Mouse (Mus musculus) left cerebral cortex, postnatal 4 days (tissue): Measurements from ENCODE around the gene Dlgap1. TPM values are rescaled to one million over a fixed set of nuclear protein-coding genes. Genes with fewer than 3 reads are reported as not detected.
A peak's percentile ranks its signal among the peaks of the same experiment; 100 is the strongest.
"Not testable (repeated sequence)": the region's sequence is repeated elsewhere in the genome, so short reads cannot be mapped to it uniquely, and the experiment has no call there.

Experiments
- DNase-seq: peaks from one replicate; pipeline ENCODE4 v3.0.0-alpha.2; 2022
- intact Hi-C: fragments of 180-260 bp; cut with DNase I; formaldehyde crosslinking; loops from one replicate; pipeline ENCODE4 v1.15.1; 2025
- total RNA-seq, 2 experiments: library from RNA; stranded (reverse); gene quantifications; 2 replicates each; pipeline ENCODE4 v1.2.3; 2021

Gene Dlgap1
- total RNA-seq, 2 experiments from 2014 or later = 157 to 164 TPM

GRCm38 (mm10) chr17:70829217-70829616, 860.3 kb downstream of the Dlgap1 start:
- intact Hi-C loops = no loop called here
- DNase-seq = no peak

DNA sequence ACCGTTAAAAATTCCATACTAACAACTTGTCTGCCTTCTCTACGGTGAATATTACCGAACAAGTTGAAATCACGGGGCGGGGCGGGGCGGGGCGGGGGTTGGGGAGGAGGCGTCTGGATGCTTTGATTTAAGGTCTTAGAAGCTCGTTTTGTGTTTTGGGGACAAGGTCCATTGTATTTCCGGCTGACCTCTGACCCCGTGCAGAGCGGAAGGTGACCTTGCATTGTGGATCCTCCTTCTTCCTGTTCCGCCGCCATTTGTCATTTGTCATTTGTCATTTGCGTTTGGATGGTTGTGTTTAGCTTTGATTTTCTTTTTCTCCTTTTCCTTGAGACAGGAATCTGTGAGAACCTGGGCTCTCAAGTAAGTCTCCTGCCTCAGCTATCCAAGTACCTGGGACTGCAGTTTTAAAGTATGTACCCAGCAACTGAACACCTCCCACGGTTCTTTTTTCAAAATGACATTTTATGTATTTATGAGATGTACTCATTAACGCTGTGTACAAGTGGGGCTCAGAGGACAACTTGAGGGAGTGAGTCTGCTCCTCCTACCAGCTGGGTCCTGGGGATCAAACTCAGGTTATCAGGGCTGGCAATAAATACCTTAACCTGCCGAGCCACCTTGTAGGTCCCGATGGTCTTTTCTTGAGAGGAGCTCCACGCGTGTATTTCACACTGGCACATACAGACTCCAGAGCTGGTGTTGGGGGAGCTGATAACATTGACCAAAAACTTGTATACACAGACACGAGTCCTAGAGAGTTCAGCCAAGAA, 861.3 kb downstream of the Dlgap1 start:
- intact Hi-C loops = no loop called here
- no peak for DNase-seq

DNA sequence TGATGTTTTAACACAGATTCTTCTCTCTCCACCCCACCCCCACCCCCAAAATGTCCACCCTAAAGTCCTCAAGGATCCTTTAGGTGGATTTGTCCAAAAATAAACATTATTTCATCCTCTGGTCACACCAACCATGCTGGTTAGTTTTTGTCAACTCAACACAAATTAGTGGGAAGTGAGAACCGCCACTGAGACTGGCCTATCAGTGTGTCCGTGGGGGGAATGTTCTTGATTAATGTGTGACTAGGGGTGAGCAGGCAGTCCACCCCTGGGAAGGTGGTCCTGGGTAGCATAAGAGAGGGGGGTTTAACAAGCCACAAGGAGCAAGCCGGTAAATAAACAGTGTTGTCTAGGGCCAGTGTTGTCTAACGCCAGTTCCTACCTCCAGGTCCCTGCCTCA, 862.7 kb downstream of the Dlgap1 start:
- intact Hi-C loops = no loop called here
- DNase-seq = no peak

DNA sequence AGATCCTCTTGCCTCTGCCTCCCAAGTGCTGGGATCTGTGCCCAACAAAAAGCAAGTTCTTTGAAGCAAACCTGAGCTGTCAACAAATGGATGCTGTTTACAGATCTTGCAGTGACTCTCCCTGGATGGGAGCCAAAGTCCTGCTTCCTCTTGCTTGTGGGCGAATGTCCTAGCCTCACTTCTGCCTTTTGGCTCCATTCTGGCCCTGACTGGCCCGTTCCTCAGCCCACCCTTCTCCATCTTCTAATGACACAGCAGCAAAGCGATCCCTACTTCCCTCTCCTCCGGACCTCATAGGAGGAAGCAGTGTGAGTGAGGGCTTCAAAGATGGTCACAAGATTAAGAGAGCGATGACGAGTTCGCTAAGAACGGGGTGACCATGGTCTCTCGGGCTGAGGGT, 863.7 kb downstream of the Dlgap1 start:
- DNase-seq = no peak
- intact Hi-C loops = no loop called here

GRCm38 (mm10) chr17:70834430-70834965, 865.6 kb downstream of the Dlgap1 start:
- intact Hi-C loops = no loop called here
- DNase-seq = peak; percentile 18

DNA sequence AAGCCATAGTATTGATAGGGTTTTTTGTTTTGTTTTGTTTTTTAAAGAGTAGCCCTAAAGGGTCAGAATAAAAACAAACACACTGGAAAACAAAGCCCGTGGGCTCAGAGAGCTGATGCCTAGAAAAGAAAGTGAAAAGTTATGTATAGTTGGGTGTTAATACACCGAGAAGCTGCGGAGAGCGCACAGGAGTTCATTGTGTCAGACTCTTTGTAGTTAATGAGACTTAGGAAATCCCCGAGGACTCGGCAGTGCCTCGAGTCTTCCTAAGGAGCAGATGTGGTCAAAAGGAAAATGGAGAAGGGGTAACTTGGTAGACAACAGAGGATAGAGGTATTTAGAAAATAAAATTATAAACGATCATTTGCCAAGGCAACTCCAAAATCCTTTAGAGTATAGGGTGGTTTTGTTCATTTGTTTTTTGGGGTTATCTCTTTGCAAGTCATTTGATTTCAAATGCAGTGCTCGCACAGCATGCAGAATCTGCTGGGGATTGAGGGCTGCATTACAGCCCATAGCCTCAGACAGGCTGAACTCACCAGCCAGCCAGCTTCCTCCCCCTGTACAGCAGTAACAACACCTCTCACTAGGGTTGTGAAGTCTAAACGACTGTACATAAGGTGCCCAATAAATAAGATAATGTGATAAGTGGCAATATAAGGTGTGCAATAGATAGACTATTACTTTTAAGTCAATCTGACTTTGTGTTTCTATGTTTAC, 866.4 kb downstream of the Dlgap1 start:
- DNase-seq = no peak
- intact Hi-C loops = no loop called here

- intact Hi-C loops = no loop called here
- DNase-seq = no peak
Observed at GRCm38 (mm10) chr17:70836820-70837219, 867.9 kb downstream of the Dlgap1 start.

DNA sequence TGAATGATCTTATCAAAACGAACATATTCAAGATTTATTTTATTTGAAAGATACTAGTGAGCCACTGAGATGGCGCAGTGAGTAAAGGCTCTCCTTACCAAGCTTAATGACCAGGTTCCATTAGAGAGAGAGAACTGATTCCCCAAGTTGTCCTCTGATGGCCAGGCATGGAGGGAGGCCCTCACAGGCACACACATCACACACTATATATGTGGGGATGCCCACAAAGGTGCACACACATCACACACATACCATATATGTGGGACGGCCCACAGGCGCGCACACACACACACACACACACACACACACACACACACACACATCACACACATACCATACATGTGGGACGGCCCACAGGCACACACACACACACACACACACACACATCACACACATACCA, 868.6 kb downstream of the Dlgap1 start:
- intact Hi-C loops, DNase-seq: not testable (repeated sequence)

DNA sequence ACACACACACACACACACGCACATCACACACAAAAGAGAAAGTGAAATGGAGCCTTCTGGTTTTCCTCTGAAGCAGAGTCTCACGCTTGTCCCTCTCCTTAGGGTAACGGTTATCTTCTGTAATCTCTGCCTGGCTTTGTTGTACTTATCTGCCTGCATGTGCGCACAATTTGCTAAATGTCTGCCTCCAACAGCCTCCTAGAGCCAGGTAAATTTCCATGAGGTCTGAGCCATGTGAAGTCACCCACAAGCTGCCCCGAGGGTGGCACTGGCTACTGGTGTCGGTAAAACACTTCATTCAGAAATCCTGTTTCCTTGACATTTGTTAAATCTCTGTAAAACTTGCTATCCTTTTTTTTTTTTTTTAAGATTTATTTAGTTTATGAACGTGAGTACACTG, 869.2 kb downstream of the Dlgap1 start:
- intact Hi-C loops = no loop called here
- no peak for DNase-seq

- DNase-seq = no peak
- intact Hi-C loops = no loop called here
Observed at GRCm38 (mm10) chr17:70838533-70838932, 869.7 kb downstream of the Dlgap1 start.

- DNase-seq = no peak
- intact Hi-C loops = no loop called here
Observed at GRCm38 (mm10) chr17:70843252-70843651, 874.4 kb downstream of the Dlgap1 start.

GRCm38 (mm10) chr17:70844971-70845370, 876.1 kb downstream of the Dlgap1 start:
- peak; percentile 65 for DNase-seq
- intact Hi-C loops = no loop called here

- intact Hi-C loops = no loop called here
- DNase-seq = no peak
Observed at GRCm38 (mm10) chr17:70845543-70845942, 876.7 kb downstream of the Dlgap1 start.

GRCm38 (mm10) chr17:70846111-70846644, 877.3 kb downstream of the Dlgap1 start:
- DNase-seq = no peak
- intact Hi-C loops = no loop called here

- peak; percentile 42 for DNase-seq
- intact Hi-C loops = no loop called here
Observed at GRCm38 (mm10) chr17:70847086-70847485, 878.2 kb downstream of the Dlgap1 start.

GRCm38 (mm10) chr17:70847751-70848510, 879.1 kb downstream of the Dlgap1 start:
- DNase-seq = no peak
- intact Hi-C loops = no loop called here

DNA sequence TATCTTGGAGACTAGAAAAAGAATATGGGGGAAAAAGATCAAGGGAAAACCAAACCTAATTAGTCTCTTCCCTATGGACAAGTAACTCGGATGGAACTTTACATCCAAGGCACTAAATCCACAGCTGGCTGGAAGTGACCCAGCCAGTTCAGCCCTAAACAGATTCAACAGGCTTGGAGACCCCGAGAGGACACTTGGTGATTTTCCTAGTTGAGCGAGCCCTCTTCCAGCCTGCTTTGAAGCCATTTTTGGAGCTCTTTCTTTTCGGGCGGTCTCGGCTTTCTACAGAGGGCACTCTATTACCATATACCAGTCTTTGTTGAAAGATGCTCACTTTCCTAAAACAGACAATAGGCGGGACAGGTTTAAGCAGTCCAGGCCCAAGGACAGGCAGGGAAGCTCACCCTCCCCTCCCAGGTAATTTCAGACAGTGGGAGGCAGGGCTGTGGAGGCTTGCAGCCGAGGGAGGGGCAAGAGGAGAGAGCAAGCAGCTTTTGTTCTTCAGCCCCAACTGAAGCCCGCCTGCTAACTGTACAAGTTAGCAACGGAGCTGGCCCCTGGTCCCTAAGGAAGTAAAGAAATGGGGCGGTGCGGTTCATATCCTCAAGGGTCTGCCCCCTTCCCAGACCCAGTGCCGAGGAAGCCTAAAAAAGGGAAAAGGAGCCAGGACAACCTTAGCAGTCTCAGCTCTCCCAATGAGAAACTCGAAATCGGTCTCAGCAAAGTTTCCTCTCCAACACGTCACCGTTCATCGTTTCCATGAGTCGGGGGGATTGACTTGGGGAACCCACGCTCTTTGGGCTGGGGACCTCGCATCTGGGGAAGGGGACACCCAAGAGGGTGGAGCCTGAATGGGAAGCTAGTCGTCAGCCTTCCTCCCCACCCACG, 879.9 kb downstream of the Dlgap1 start:
- peak; percentile 25 for DNase-seq
- intact Hi-C loops = no loop called here

GRCm38 (mm10) chr17:70849399-70850232, 880.7 kb downstream of the Dlgap1 start:
- intact Hi-C loops = loop anchor here (5.0 kb wide), 1 partner anchor 118 kb away; no protein-coding TSS in a partner anchor
- peak; percentile 81 for DNase-seq
